Mouse (Mus musculus) hindlimb bud, embryonic 11.5 days (tissue): ENCODE results near the gene Gabarapl2.

ENCODE experiments used
- DNase-seq: peaks from one replicate; pipeline ENCODE4 v3.0.0-alpha.2; 2012; ENCODE audit warnings: low read depth, low spot score; ENCODE audit errors: extremely low spot score

Gabarapl2 gene

DNA sequence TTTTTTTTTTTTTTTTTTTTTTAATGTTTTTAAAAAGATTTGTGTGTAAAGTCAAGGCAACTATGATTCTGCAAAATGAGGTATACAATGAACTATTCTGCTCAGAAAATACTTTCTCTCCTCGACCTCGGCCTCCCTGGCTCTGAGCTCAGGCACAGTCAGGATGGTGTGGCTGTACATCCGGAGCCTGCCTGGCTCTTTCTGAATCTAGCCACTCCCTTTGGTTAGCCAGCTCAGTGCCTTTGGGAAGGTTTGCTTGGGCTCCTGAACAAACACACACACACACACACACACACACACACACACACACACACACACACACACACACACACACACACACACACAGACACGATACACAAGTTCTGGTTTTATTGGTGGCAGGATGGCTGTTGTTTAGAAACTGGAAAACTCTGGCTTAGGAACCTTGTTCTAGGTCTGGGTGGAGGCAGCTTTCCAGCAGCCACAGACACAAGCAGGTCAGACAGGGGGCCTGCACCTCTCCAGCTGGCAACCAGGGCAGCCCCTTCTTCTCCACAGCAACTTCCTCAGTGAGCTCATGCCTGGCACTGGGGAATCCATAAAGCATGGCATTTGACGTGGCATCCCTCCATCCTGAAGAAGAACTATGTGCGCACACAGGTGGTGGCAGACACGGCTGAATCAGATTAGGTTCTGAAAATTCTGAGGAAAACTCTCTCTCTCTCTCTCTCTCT lies 24.5 kb downstream of the Gabarapl2 start:
- DNase-seq: no peak

DNA sequence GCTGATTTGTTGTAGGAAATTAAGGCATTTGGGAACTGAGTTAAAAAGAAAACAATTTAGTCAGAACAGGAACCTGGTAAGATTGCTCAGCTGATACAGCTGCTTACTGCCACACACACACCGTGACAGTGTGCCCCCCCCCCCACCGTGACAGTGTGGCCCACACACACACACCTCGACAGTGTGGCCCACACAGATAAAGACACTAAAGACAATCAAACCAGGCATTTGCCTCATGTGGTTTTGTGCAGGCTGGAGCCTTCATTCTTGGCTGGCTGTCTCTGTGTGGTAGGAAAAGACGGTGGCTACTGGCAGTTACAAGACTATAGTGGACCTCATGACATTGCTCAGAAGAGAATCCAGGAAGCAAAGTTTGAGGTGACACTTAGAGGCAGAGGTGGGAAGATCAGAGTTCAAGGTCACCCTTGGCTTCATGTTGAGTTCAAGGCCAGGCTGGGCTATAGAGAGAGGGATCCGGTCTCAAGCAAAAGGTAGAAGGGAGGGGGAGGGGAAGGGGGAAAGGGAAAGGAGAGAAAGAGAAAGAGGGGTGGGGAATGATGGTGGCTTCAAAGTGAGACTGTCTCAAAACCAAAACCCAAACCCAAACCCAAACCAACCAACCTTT lies 26.9 kb downstream of the Gabarapl2 start:
- DNase-seq: no peak

DNA sequence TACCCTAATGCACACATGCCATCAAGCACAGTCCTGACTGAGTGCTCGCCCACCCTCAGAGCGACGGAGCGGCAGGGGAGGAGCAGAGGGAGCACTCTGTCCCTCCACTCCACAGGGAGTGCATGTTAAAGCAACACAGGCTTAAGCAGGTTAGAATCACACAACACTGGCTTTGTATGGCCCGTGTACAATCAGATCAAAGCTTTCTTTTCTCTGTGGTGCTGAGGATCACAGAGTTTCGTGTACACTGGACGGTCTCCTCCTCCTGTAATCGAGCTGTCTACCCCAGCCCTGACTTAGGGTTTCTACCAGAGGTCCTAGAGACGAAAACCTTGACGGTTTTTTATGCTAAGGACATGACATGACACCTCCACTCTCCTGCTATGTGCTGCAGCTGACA lies 28.0 kb downstream of the Gabarapl2 start:
- no peak for DNase-seq

DNA sequence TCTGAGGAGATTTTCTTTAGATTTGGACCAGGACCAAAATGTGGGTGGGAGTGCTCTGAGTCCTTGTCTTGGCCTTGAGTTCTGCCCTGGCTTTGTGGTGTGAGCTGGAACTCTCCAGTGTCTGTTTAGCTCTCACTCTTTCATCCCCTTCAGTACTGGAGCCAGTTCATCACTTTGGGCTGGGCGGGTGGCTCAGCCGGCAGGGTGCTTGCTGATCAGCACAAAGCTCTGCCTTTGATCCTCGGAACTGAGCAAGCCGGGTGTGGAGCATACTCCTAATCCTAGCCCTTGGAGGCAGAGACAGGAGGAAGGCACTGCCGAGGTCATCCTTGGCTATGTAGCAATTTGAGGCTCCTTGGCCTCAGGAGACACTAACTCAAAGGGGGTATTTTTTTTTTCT lies 28.5 kb downstream of the Gabarapl2 start:
- DNase-seq: no peak

- no peak for DNase-seq
Observed at GRCm38 (mm10) chr8:111974138-111974537, 33.6 kb downstream of the Gabarapl2 start.

DNA sequence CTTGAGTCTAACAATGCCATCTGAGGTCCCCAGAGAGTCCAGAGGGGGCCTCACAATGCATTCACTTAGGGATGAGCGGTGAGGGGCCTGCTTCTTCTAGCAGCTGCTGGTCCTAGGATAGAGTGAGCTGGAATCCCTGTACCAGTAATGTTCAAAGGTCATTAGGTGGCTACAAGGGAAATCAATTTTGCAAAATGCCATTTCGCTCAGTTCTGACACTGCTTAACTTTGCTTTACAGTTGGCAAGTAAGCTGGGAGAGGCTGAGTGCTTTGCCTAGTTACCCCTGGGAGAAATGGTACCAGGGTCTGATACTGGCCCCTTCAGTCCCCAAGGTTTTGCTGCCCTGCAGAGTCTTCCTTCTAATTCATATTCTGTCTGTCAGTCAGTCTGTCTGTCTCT lies 35.2 kb downstream of the Gabarapl2 start:
- no peak for DNase-seq

DNA sequence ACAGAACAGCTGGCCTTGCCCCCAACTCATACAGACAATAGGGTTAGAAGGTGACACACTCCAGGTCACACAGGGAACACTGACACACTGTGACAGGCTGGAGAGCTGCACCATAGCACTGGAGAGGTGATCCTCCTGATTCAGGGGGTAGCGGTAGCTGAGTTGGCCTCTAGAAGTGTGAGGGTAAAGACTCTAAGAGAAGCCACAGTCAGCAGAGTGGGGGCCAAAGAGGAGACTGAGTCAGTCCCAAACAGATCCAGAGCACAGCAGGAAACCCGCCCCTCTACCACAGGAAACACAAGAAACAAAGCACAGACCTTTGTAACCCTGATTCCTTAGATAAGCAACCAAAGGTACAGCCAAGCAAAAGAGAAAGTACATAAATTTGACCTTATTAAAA lies 35.8 kb downstream of the Gabarapl2 start:
- DNase-seq: no peak

DNA sequence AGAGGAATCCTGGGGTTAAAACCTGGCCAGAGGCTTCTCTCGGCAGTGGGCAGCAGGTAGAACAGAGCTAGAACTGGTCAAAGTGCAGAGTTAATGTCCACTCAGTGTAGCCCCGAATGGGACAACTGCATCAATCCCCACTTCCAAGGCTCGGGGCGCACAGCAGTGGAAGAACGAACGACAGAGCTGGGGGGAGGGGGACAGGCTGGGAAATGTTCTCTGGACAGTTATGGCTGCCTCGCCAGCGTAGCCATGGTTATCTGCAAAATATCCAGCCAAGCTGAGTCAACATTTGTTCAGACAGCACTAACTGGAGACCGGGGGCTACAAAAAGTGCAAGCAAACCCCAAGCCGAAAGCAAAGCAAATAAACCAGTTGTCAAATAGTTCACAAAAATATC lies 37.6 kb downstream of the Gabarapl2 start:
- no peak for DNase-seq

DNA sequence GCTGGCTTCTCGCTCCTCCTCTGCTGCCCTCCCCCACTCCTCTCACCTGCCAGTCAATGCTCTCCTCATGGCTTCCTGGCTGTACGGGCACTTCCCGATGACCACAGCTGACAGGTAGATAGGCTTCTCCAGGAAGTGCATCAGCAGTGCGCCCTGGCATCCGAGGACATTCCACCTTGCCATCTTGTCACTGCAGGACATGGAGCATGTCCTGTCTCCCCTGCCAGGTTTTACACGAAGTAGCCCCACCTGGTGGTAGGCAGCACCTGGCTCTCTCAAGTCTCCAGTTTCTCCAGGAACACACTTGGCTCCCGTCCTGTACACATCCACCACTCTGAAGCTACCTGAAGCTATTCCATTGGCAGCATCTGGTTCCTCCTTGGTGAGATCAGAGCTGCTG lies 41.6 kb downstream of the Gabarapl2 start:
- no peak for DNase-seq

GRCm38 (mm10) chr8:111984511-111984910 lies 44.0 kb downstream of the Gabarapl2 start:
- DNase-seq: no peak

DNA sequence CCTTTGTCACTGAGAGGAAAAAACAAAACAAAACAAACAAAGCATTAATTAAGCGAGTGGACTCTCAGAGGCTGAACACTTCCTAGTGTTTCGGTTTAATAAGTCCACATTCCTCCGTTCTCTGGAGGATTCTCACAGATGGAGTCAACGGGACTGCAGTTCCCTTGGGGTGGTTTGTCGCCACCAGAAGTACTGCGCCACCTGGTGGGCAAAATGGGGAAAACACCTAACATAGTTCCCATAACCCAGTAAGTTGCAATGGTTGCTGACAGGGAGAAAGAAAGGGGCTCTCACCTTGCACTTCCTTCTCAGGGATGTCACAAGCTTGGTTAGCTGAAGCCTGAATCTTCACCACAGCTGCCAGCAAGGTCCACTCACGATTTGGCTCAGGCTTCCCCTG lies 49.4 kb downstream of the Gabarapl2 start:
- DNase-seq: peak; percentile 78

GRCm38 (mm10) chr8:111991278-111991677 lies 50.8 kb downstream of the Gabarapl2 start:
- DNase-seq: no peak

- DNase-seq: peak; percentile 57
Observed at GRCm38 (mm10) chr8:111992013-111992702, 51.7 kb downstream of the Gabarapl2 start, which contains the start of gene Adat1. Adat1 (minus strand) TSS chr8:111992302.

- no peak for DNase-seq
Observed at GRCm38 (mm10) chr8:111992703-111993039, 52.2 kb downstream of the Gabarapl2 start.
